Mouse (Mus musculus) bone marrow macrophage, adult 2 months (primary cell): Measurements from ENCODE around the gene Mrpl18. TPM values are rescaled to one million over a fixed set of nuclear protein-coding genes. Genes with fewer than 3 reads are reported as not detected.
"Not testable (repeated sequence)": the region's sequence is repeated elsewhere in the genome, so short reads cannot be mapped to it uniquely, and the experiment has no call there.

Source experiments
- H3K27ac ChIP-seq: 2 replicates; pipeline ENCODE4 v1.5.1; 2012; ENCODE audit warnings: low read depth, low read length; ENCODE audit not compliant: insufficient read depth
- H3K4me1 ChIP-seq: 2 replicates; pipeline ENCODE4 v1.6.1; 2012; ENCODE audit warnings: low read length; ENCODE audit not compliant: control insufficient read depth, insufficient read depth
- H3K4me3 ChIP-seq: 2 replicates; pipeline ENCODE4 v1.5.1; 2012; ENCODE audit warnings: mild to moderate bottlenecking, low read length, moderate library complexity; ENCODE audit not compliant: insufficient read depth
- CTCF ChIP-seq: IDR thresholded peaks from 2 replicates; pipeline ENCODE4 v1.5.1; 2012; ENCODE audit warnings: low read depth, mild to moderate bottlenecking, low read length, moderate library complexity
- POLR2A ChIP-seq: IDR thresholded peaks from 2 replicates; pipeline ENCODE4 v1.6.1; 2012; ENCODE audit warnings: mild to moderate bottlenecking, low read depth, low read length, borderline replicate concordance
- polyA plus RNA-seq: library from polyadenylated mRNA; stranded (reverse); fragments of >200 nt; gene quantifications from 2 replicates; pipeline ENCODE4 v1.2.4, GENCODE M21; 2012; ENCODE audit not compliant: missing spikeins, insufficient read depth, insufficient read length

Gene Mrpl18
- polyA plus RNA-seq, 1 experiment, result 44.7 TPM

DNA sequence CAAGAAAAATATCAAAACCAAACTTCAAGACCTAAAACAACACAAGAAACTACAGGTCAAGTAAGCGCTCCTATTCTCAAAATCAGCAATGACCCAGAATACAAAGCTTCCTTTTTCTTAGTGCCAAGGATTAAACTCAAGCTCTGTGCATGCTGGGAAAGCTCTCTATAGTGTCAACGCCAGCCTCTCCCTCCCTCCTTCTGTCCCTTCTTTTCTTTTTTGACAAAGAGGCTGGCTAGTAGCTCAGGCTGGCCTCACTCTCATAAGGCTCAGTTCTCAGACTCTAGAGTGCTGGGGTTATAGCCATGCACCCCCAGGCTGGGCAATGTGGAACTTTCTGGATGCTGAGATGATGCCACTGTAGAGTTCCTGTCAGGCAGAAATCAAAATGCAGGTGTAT is 21.9 kb upstream of the Mrpl18 start:
- no peak overlapping the region for H3K4me3 ChIP-seq
- no peak for TF ChIP-seq CTCF
- no peak for TF ChIP-seq POLR2A
- peaks cover 9% of the 10 kb centered on the region for H3K4me1 ChIP-seq
- H3K27ac ChIP-seq, result no peak overlapping the region

DNA sequence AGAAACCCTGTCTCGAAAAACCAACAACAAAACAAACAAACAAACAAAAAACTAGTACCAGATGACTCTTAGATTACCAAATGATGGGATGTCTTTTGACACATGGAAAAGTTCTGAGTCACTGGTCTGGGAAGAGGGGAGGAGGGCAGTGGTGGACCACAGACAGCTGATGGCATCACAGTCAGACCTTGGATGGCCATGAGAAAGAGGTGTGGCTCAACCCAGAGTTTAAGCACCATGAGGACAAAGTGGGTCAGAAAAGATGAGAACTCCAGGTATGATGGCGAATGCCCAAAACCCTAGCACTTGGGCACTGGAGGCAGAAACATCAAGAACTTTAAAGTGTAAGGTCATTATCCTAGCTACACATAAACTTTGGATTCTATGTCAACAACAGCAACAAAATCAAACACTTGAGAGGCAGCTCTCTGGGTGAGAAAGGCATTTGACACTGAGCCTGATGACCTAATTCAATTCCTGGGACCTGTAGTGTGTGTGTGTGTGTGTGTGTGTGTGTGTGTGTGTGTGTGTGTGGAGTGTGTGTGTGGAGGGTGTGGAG is 21.3 kb upstream of the Mrpl18 start:
- Histone ChIP-seq H3K27ac (no peak overlapping the region), H3K4me1 (peaks cover 9% of the 10 kb centered on the region), H3K4me3 (no peak overlapping the region)
- TF ChIP-seq POLR2A (no peak), CTCF (no peak)

DNA sequence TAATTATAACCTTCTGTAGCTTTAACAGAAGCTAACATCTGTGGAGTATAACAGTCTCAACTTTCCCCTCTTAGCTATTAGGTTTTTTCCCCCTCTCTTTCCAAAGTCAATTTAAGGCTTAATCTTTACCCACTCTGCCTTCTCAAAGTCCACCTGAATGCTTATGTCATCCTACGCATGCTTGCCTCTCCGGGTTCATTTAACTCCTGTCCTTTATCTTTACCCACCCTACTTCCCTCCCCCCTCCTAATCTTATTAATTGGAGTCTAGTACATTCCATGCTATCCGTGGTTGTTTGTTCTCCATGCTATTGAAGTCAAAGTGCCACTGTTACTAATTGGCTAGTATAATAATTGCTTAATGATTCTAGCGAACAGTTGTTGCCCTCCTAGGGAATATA is 19.6 kb upstream of the Mrpl18 start:
- no peak overlapping the region for H3K4me3 ChIP-seq
- H3K4me1 ChIP-seq, result peaks cover 5% of the 10 kb centered on the region
- no peak overlapping the region for H3K27ac ChIP-seq
- TF ChIP-seq CTCF (no peak), POLR2A (no peak)

DNA sequence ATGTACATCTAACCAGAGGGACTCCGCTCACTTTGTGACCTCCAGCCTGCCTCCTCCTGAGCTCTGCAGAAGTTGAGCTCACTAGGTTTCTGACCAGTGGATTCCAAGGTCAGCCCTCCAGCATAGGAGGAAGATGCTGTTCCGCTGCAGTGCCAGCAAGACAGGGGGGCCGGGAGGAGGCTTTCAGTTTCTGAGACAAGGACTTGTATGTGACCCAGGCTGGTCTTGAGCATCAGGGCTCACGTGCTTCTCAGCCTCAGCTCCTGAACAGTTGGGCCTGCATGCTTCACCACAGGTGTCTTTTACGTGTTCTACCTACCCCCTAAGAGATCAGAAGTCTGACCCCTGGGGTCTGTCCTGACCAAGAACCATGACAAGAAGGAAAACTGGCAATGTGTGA is 15.4 kb upstream of the Mrpl18 start:
- H3K4me3 ChIP-seq, H3K27ac ChIP-seq, H3K4me1 ChIP-seq: not testable (repeated sequence)

DNA sequence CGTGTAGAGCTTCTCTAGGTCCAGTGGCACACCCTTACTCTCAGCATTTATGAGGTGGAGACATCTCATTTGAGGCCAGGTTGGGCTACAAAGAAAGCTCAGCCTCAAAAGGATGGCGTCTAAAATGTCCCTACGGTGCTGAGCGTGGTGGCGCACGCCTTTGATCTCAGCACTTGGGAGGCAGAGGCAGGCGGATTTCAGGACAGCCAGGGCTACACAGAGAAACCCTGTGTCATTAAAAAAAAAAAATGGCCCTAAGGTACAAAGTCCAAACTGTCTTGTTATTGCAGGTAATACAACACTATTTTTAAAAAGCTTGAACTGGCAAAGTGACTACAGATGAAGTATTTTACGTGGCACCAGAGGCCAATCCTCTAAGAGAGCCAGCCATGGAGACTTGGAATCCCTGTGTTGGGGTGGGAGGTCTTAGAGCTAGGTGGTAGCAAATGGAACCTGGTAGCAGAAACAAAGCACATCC is 9.6 kb upstream of the Mrpl18 start:
- Histone ChIP-seq H3K4me3 (no peak overlapping the region), H3K4me1 (peaks cover 3% of the 10 kb centered on the region), H3K27ac (no peak overlapping the region)
- TF ChIP-seq POLR2A (no peak), CTCF (no peak)

DNA sequence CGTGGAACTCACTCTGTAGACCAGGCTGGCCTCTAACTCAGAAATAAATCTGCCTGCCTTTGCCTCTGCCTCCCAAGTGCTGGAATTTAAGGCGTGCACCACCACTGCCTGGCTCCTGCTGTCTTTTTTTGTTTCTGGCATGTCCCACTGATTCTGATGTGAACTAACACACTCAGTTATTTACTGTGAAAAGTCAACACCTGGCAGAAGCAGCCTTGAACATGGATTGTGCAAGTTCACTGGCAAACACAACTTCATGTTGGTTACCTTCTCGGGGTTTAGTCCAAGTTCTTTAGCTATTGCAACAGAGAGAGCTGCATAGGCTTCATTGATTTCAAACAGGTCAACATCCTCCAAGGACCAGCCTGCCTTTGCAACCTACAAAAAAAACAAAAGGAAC is 8.9 kb upstream of the Mrpl18 start:
- no peak for TF ChIP-seq POLR2A
- TF ChIP-seq CTCF, result no peak
- H3K27ac ChIP-seq, result no peak overlapping the region
- H3K4me3 ChIP-seq, result no peak overlapping the region
- peaks cover 6% of the 10 kb centered on the region for H3K4me1 ChIP-seq

DNA sequence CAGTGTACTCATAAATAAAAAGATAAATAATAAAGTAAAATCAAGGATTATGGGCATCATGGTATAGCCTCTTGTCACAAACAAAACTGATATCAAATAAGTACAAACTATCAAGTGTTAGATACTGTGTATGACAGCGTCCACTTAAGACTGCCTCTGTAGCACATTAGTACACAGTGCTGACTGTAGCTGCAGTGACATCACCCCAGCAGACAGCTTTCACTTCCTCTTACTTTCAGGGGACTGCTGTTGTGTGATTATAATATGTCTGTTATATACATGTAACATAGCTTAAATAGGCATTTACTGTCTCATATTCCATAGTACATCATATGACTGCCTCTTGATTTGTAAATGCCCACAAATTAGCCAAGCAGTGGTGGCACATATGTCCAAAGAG is 4.9 kb upstream of the Mrpl18 start:
- Histone ChIP-seq H3K4me1 (peaks cover 8% of the 10 kb centered on the region), H3K4me3 (no peak overlapping the region), H3K27ac (no peak overlapping the region)
- no peak for TF ChIP-seq POLR2A

DNA sequence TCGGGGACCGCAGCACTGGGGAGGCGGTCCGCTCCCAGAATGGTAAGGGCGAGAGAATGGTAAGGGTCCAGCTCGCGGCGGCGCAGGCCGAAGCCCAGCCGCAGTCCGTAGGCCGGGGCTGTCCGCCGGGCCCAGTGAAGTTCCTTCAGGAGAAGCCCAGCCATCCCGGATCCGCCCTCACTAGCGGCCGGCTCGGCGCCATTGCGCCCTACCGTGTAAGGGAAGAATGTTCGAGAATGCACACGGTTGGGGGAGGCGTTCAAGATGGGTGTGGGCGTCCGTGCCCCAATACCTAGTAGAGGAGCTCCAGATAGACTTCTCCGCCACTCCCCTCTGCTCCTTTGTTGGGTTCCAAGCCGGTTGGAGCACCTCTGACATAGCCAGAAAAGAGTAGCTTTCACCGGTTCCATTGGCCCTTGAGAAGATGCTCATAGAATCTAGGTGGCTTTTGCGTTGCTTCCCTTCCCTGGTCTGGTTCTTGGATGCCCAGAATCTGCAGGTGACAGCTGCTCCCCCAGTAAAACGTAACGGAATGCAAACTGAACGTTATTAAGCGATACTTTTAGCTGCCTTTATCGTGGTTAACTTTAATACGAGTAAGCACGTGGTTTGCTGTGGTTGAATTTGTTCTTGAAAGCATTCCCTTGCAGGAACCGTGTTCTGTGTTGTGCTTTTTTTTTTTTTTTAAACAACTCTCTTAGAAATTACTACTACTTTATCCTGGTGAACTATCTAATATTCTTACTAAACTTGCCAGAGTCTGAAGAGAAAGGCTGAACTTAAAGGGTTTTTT is 639 bp upstream of the Mrpl18 start:
- peak overlapping the region; percentile 83 for H3K27ac ChIP-seq
- no peak for TF ChIP-seq CTCF
- no peak for TF ChIP-seq POLR2A
- H3K4me3 ChIP-seq, result peak overlapping the region; percentile 97
- peaks cover 8% of the 10 kb centered on the region for H3K4me1 ChIP-seq

DNA sequence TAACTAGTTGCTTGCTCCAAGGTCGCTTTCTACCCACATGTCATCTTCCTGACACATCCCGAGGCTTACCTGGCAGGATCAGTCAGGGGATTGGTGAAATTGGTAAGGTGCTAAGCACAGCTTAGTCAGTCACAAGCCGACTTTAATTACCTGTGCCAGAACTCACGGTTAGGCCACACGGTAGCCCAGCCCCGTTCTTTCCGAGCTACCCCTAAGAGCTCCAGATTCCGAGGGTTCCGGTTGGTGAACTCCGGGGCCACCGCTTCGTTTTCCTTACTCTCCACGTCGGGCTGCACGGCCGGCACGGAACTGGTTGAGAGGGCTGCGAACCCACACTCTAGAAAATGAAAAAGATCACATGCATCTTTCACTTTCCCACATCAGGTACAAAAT is 661 bp downstream of the Mrpl18 start, which contains the start of gene Tcp1:
Gene Tcp1 (plus strand): TSS at position 214 of the 393 bp plus-strand sequence.
- Histone ChIP-seq H3K4me1 (peaks cover 6% of the 10 kb centered on the region), H3K27ac (peak within 1 kb of the TSS; percentile 83), H3K4me3 (peak within 1 kb of the TSS; percentile 97)
- TF ChIP-seq POLR2A (no peak), CTCF (no peak)

DNA sequence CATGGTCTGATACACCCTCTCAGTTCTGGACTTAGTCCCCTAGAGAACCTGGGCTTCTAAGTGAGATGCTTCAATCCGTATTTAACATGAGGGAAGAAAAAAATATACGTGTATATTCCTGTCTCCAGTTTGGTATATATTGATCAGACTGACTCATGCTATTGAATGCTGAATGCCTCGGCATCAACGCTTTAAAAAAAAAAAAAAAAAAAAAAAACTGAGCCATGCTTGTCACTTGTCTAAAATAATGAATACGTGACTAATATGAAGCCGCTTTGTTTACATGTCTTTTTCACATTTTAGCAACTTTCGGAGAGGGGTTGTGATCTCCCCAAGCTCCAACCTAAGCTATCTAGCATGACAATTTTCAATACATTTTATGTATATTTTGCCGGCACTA is 5.8 kb downstream of the Mrpl18 start:
- Histone ChIP-seq H3K4me1 (no peaks in the 10 kb centered on the region), H3K4me3 (no peak overlapping the region), H3K27ac (no peak overlapping the region)
- TF ChIP-seq POLR2A (no peak), CTCF (no peak)
